Mouse (Mus musculus) G1E (cell line): ENCODE measurements around the gene Efs. TPM values are rescaled to one million over a fixed set of nuclear protein-coding genes. Genes with fewer than 3 reads are reported as not detected.
"Not testable (repeated sequence)": the region's sequence is repeated elsewhere in the genome, so short reads cannot be mapped to it uniquely, and the experiment has no call there.

ENCODE experiments used
- ATAC-seq: 2 replicates; pipeline ENCODE4 v1.8.0; 2016; ENCODE audit warnings: mild to moderate bottlenecking; ENCODE audit not compliant: insufficient number of reproducible peaks, poor library complexity, low FRiP score, severe bottlenecking; ENCODE audit errors: extremely low read depth
- DNase-seq: peaks from one replicate; pipeline ENCODE4 v3.0.0; 2012; ENCODE audit warnings: low spot score
- H3K27me3 ChIP-seq: 2 replicates; pipeline ENCODE4 v1.6.1; 2012; ENCODE audit warnings: mild to moderate bottlenecking, low read length, inconsistent platforms; ENCODE audit not compliant: insufficient read depth
- H3K36me3 ChIP-seq: replicated peaks from 2 replicates; pipeline ENCODE3; 2012; ENCODE audit warnings: mild to moderate bottlenecking, inconsistent platforms
- H3K4me1 ChIP-seq: 2 replicates; pipeline ENCODE4 v1.6.1; 2012; ENCODE audit warnings: low read depth, low read length, inconsistent platforms, mixed read lengths; ENCODE audit not compliant: insufficient read depth
- H3K4me3 ChIP-seq: 2 replicates; pipeline ENCODE4 v1.5.1; 2012; ENCODE audit warnings: low read depth, mild to moderate bottlenecking, inconsistent platforms, low read length, moderate library complexity, mixed read lengths
- H3K9me3 ChIP-seq: replicated peaks from 2 replicates; pipeline ENCODE4 v1.6.1; 2012; ENCODE audit warnings: inconsistent platforms
- CTCF ChIP-seq: IDR thresholded peaks from 2 replicates; pipeline ENCODE4 v1.5.1; 2012; ENCODE audit warnings: low read depth, low read length, inconsistent platforms, mixed read lengths
- GATA1 ChIP-seq: IDR thresholded peaks from 2 replicates; pipeline ENCODE4 v1.6.1; 2012; ENCODE audit warnings: borderline replicate concordance, low read length, inconsistent platforms, mixed read lengths
- GATA2 ChIP-seq: IDR thresholded peaks from 2 replicates; pipeline ENCODE4 v1.6.1; 2012; ENCODE audit warnings: low read depth, low read length, inconsistent platforms, borderline replicate concordance
- POLR2AphosphoS5 ChIP-seq: IDR thresholded peaks from 2 replicates; pipeline ENCODE4 v1.6.1; 2012; ENCODE audit warnings: low read depth, low read length, inconsistent platforms; ENCODE audit not compliant: insufficient replicate concordance
- TAL1 ChIP-seq: conservative IDR thresholded peaks from 2 replicates; pipeline ENCODE4 v1.6.1; 2012; ENCODE audit warnings: low read depth, low read length, inconsistent platforms, mixed read lengths
- polyA plus RNA-seq: library from polyadenylated mRNA; stranded (reverse); fragments of >175 nt; gene quantifications from 2 replicates; pipeline ENCODE4 v1.2.3, GENCODE M21; 2012
- total RNA-seq, 2 experiments: library from RNA; stranded (forward) in 1 of 2; stranded (reverse) in 1 of 2; fragments of 200-1000 nt in 1 of 2; fragments of >200 nt in 1 of 2; fragmentation: Nextera tagmentation in 1 of 2; gene quantifications; 2 replicates each; pipeline ENCODE4 v1.2.3; 2014 to 2017

The Efs gene
- total RNA-seq (2014; fragmentation: Nextera tagmentation) = not detected in 2 replicates
- total RNA-seq (2017) = not detected in 2 replicates
- polyA plus RNA-seq = not detected in 2 replicates

DNA sequence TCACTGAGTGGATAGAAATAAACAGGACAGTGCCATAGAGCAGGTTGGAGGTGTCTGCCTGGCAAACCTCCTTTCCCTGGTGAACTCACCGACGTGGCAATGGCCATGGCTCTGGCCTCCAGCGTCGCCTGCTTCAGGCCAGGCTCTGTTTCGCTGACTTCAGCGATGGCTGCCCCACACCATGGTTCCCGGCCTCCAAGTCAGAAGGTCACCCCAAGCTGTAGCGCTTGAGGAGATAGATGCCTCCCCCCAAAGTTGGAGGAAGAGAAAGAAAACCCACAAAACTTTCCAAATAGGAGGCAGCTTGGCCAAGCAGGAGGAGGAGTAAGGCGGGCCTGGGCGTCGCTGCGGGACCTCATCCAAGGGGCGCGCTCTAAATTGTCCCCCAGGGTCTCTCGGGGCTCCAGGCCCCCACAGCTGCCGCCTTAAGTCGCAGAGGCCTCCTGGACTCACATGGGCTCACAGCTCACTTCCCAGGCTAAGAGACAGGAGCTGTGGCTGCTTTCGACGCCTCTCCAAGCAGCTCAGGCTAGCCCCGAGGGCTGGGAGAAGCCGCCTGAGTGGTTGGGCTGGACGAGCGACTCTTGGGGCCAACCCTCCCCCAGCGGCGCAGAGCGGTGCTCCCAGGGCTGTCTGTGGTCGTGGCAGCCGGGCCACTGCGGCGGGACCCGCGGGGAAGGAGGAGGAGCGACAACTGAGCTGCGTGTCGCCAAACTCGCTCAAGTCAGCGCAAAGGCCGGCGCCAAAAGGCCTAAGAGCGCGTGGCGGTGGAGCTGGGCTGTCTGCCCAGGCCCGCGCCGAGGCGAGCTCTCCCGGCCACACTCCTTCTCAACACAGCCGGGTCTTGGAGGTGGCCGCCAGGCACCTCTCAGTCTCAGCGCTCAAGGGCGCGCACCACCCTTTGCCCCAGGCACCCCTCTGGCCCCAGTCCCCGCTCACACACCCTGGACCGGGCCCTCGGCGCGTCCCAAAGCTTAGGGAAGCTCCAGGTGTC, at the start of gene Efs:
Efs (minus strand) TSS at position 778 of the 994 bp plus-strand sequence.
- Histone ChIP-seq H3K36me3 (no peaks in the 10 kb centered on the region), H3K4me1 (peaks cover 8% of the 10 kb centered on the region), H3K27me3 (peaks cover 64% of the 10 kb centered on the region), H3K4me3 (no peak within 1 kb of the TSS; the same call in 1 of the 2 replicates), H3K9me3 (no peaks in the 10 kb centered on the region)
- ATAC-seq (no peak), DNase-seq (no peak)
- TF ChIP-seq POLR2AphosphoS5 = no peak
- no peak for TF ChIP-seq GATA2
- no peak for TF ChIP-seq GATA1
- no peak for TF ChIP-seq CTCF
- TF ChIP-seq TAL1 = no peak

DNA sequence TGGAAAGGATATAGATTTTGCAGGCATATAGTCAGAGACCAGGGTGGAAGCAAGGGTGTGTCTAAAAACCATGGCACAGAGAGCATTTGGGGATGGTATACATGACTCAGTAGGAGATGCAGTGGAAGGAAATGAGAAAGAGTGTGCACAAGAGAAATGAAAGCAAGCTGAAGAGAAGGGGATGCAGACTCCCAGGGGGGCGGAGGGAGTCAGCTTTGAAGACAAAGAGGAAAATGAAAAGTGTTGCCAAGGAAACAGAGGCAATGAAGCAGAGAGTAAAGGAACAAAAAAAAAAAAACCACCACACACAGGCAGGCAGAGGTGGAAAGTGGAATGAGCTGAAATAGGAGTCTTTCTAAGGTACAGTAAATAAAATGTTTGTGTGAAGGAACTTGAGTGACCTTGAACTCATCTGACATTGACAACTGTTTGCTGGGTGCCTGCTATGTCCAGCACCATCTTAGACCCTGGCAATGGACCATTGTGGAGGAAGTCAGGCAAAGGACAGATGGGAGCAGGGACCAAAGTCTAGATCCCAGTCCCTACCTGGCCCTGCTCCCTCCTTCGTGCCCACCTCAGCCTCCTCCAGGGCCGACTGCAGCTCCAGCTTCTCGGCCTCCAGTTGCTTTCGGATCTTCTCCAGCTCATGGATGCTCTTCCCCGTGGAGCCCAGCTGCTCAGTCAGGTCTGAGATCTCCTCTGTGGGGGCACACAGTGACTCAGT, 48.3 kb upstream of the Efs start:
- no peak overlapping the region for H3K4me3 ChIP-seq
- TF ChIP-seq TAL1 = no peak
- no peak for TF ChIP-seq GATA1
- peaks cover 45% of the 10 kb centered on the region for H3K27me3 ChIP-seq
- H3K36me3 ChIP-seq = no peaks in the 10 kb centered on the region
- no peak for DNase-seq
- H3K4me1 ChIP-seq = no peaks in the 10 kb centered on the region
- H3K9me3 ChIP-seq = no peaks in the 10 kb centered on the region
- no peak for ATAC-seq

DNA sequence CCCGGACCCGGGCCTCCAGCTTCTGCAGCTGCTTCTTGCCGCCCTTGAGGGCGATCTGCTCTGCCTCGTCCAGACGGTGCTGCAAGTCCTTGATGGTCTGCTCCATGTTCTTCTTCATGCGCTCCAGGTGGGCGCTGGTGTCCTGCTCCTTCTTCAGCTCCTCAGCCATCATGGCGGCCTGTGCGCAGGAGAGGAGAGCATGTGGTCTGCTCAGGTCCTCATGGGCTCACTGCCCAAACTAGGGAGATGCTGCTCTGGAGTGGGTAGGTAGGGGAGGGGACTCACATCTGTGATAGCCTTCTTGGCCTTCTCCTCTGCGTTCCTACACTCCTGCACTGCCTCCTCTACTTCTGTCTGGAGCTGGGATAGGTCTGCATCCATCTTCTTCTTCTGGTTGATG, 46.9 kb upstream of the Efs start:
- H3K9me3 ChIP-seq, DNase-seq, H3K36me3 ChIP-seq, H3K4me1 ChIP-seq, H3K4me3 ChIP-seq, ATAC-seq: not testable (repeated sequence)
- peaks cover 40% of the 10 kb centered on the region for H3K27me3 ChIP-seq

DNA sequence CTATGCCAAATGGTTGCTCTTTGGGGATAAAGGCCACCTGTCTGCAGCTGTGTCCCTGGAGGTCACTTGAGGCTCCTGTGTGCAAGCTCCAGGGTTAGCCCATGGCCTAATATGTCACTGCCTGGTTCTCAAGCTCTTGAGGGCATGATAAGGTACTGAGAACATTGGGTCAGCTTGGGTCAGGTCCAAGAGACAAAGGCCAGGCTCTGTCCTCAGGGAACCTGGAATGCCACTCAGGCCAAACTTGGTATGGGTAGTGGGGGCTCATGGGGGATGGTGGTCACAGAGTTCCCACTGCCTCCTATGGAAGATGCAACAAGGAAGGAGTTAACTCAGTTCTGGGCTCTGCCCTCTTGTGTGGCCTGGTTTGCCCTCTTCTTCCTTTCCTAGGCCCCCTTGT, 42.4 kb upstream of the Efs start:
- H3K4me1 ChIP-seq = no peaks in the 10 kb centered on the region
- no peaks in the 10 kb centered on the region for H3K36me3 ChIP-seq
- no peaks in the 10 kb centered on the region for H3K9me3 ChIP-seq
- DNase-seq = no peak
- ATAC-seq = no peak
- no peak for TF ChIP-seq POLR2AphosphoS5
- no peak for TF ChIP-seq CTCF
- TF ChIP-seq TAL1 = no peak
- TF ChIP-seq GATA1 = no peak
- no peak for TF ChIP-seq GATA2
- peaks cover 39% of the 10 kb centered on the region for H3K27me3 ChIP-seq
- no peak overlapping the region for H3K4me3 ChIP-seq

DNA sequence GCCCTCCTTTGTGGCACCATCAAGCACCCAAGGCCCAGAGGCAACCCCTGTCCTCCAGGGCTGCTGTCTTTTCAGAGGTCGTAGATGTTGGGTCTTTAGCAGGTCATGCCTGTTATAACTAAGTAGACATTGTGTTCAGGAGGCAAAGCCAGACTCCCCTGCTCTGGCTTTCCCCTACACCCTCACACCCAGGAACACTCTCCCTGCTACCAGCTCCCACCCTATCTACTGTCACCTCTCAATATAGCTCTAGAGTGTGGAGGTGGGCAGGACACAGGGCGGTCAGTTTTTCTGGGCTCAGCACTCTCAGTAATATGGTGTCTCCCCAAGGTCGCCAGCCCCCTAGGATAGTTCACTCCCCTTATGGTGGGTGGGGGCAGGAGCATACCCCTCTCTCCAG, 41.9 kb upstream of the Efs start:
- DNase-seq (no peak), ATAC-seq (no peak)
- TF ChIP-seq TAL1 (no peak), POLR2AphosphoS5 (no peak), GATA1 (no peak), CTCF (no peak), GATA2 (no peak)
- H3K27me3 ChIP-seq = peaks cover 36% of the 10 kb centered on the region
- H3K9me3 ChIP-seq = no peaks in the 10 kb centered on the region
- no peaks in the 10 kb centered on the region for H3K4me1 ChIP-seq
- no peak overlapping the region for H3K4me3 ChIP-seq
- no peaks in the 10 kb centered on the region for H3K36me3 ChIP-seq

DNA sequence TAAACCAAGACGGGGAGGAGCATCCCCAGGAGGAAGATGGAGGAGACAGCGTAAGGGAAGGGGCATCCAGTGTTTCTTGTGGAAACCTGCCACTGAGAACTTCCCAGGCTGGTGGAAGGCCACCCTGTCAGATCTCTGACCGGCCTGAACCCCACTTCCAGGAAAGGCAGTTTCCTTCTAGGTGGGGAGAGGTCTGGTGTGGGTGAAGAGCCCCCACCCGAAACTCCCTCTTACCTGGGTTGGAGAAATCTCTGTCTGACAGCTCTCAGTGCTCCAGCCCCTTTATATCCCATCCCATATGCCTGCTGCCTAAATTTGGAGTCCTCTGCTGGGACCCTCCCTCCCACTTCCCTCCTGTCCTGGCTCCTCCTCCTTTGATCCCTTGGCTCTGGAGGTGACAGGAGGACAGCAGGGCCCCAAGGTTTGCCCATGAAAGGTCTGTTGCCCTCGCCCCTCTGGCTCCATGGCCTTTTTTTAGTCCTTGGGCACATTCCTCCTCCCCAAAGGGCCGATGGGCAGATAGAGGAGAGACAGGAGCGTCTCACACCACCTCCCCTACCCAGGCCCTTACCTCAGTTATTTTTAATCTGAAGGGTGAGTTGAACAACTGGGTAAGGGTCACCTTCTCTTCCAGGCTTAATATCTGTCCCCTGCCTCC, 40.5 kb upstream of the Efs start, which contains the start of gene Myh6:
Myh6 (minus strand) TSS at position 608 of the 658 bp plus-strand sequence.
- ATAC-seq = no peak
- no peaks in the 10 kb centered on the region for H3K9me3 ChIP-seq
- H3K27me3 ChIP-seq = peaks cover 33% of the 10 kb centered on the region
- H3K4me3 ChIP-seq = no peak within 1 kb of the TSS
- no peak for DNase-seq
- no peaks in the 10 kb centered on the region for H3K4me1 ChIP-seq
- no peaks in the 10 kb centered on the region for H3K36me3 ChIP-seq
- TF ChIP-seq GATA1 (no peak), TAL1 (no peak), CTCF (no peak), POLR2AphosphoS5 (no peak), GATA2 (no peak)
